Mouse (Mus musculus): ENCODE results near the gene Mt1. TPM values are rescaled to one million over a fixed set of nuclear protein-coding genes. Genes with fewer than 3 reads are reported as not detected.
"Not testable (repeated sequence)": the region's sequence is repeated elsewhere in the genome, so short reads cannot be mapped to it uniquely, and the experiment has no call there.

The Mt1 gene
- 2,663 and 3,863 TPM in 2 replicates for polyA plus RNA-seq (2015; fragmentation: Nextera tagmentation; extraction: Ambion mirVana)

DNA sequence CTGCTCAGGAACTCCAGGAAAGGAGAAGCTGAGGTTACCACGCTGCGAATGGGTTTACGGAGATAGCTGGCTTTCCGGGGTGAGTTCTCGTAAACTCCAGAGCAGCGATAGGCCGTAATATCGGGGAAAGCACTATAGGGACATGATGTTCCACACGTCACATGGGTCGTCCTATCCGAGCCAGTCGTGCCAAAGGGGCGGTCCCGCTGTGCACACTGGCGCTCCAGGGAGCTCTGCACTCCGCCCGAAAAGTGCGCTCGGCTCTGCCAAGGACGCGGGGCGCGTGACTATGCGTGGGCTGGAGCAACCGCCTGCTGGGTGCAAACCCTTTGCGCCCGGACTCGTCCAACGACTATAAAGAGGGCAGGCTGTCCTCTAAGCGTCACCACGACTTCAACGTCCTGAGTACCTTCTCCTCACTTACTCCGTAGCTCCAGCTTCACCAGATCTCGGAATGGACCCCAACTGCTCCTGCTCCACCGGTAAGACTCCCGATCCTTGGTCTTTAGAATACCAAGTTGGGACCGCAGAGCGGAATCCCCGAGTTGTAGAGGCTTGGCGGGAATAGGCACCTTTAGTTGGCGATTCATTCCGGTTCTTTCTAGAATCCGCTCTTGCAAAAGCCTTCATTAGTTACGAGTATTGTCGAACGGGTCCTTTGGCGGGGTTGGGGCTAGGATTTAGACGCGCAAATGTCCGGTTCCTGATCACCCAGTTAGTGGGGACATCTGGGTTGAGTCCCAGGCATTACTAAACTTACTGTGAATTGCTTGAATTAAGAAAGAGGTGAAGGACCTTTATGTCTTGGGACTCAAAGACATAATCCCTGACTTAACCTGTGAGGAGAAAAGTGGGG, at the start of gene Mt1:
Mt1 (plus strand) TSS at position 226 of the 856 bp plus-strand sequence.
- Histone ChIP-seq H3K9me3 (ENCODE audit: low read length) (no peaks in the 10 kb centered on the region), H3K4me3 (ENCODE audit: low read depth, low read length) (peak within 1 kb of the TSS; percentile 72), H3K4me1 (ENCODE audit: insufficient read depth) (peaks cover 34% of the 10 kb centered on the region), H3K36me3 (replicated peaks; ENCODE audit: insufficient read depth, low read length) (no peaks in the 10 kb centered on the region; the same call in 1 of the 2 replicates), H3K9ac (replicated peaks) (peak within 1 kb of the TSS; percentile 85), H3K27me3 (ENCODE audit: insufficient read depth, low read length) (no peaks in the 10 kb centered on the region), H3K4me2 (ENCODE audit: low read depth, low read length) (peak within 1 kb of the TSS; percentile 82), H3K27ac (ENCODE audit: low read depth) (peak within 1 kb of the TSS; percentile 98)
- ATAC-seq (peak; percentile 88), DNase-seq (peak; percentile 99)
- WGBS (ENCODE audit: insufficient replicate concordance): under 1% methylated on average over 50 of the region's 50 CpGs
- no peak for TF ChIP-seq CTCF (IDR thresholded peaks at IDR 0.05; ENCODE audit: low read depth)
- peak; percentile 97 for TF ChIP-seq EP300 (IDR thresholded peaks at IDR 0.05; ENCODE audit: low read depth)

DNA sequence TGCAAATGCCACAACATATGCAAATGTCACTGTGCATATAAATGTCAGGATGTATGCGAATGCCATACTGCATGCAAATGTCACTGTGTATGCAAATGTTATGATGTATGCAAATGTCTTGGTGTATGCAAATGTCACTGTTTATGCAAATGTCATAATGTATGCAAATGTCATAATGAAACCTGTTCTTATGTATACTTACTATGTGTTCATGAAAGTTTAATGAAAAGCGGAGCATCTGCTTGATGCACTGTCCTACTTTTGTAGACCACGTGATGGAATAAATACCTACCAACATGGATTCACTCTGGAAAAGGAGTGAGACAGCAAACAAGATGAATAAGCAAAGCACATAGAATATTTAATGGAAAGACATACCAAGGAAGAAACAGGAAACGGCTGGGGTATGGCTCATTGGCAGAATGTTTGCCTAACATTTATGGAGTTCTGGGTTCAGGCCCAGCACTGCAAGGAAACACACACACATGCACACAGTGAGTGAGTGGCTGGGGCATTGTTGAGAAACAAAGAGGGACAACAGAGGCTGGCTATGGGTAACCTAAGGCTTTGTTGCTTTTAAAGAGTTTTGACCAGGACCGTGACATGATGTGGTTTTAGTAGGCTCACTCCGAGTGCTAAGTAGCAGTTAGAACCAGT, 49.6 kb upstream of the Mt1 start:
- H3K4me3 ChIP-seq (ENCODE audit: low read depth, low read length): no peak overlapping the region
- 80% methylated on average over 6 of the region's 6 CpGs for WGBS (ENCODE audit: insufficient replicate concordance)
- no peaks in the 10 kb centered on the region for H3K9me3 ChIP-seq (ENCODE audit: low read length)
- no peak overlapping the region for H3K9ac ChIP-seq (replicated peaks)
- H3K27ac ChIP-seq (ENCODE audit: low read depth): no peak overlapping the region
- DNase-seq (no peak), ATAC-seq (no peak)
- no peak overlapping the region for H3K4me2 ChIP-seq (ENCODE audit: low read depth, low read length)
- TF ChIP-seq EP300 (IDR thresholded peaks at IDR 0.05; ENCODE audit: low read depth) (no peak), CTCF (IDR thresholded peaks at IDR 0.05; ENCODE audit: low read depth) (no peak)
- no peaks in the 10 kb centered on the region for H3K36me3 ChIP-seq (replicated peaks; ENCODE audit: insufficient read depth, low read length)
- 0 out of 2 replicates have a peak, but pooled peaks cover 2% of the 10 kb centered on the region for H3K27me3 ChIP-seq (ENCODE audit: insufficient read depth, low read length)
- H3K4me1 ChIP-seq (ENCODE audit: insufficient read depth): no peaks in the 10 kb centered on the region

DNA sequence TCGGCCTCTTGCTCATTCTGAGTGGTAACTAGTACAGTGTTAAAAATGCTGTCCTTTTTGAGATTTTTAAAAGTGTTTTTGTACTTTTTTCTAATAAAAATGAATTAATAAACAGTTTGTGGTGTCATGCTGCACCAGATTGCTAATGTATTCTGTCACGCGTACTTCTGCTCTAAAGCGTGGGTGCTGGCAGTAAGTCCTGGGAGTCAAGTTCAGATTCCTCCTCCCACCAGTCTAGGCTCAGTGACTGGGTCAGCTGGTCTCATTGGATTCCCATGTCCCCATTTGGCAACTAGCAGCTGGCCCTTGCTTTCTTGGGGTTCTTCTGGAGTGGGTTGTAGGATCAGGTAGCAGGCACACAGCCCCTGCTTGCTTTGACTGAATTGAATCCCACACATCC, 48.8 kb upstream of the Mt1 start:
- ATAC-seq (no peak), DNase-seq (no peak)
- Histone ChIP-seq H3K4me3 (ENCODE audit: low read depth, low read length) (no peak overlapping the region), H3K27ac (ENCODE audit: low read depth) (no peak overlapping the region), H3K27me3 (ENCODE audit: insufficient read depth, low read length) (0 out of 2 replicates have a peak, but pooled peaks cover 2% of the 10 kb centered on the region), H3K4me1 (ENCODE audit: insufficient read depth) (no peaks in the 10 kb centered on the region), H3K4me2 (ENCODE audit: low read depth, low read length) (no peak overlapping the region), H3K9me3 (ENCODE audit: low read length) (no peaks in the 10 kb centered on the region), H3K9ac (replicated peaks) (no peak overlapping the region), H3K36me3 (replicated peaks; ENCODE audit: insufficient read depth, low read length) (no peaks in the 10 kb centered on the region)
- TF ChIP-seq CTCF (IDR thresholded peaks at IDR 0.05; ENCODE audit: low read depth) (no peak), EP300 (IDR thresholded peaks at IDR 0.05; ENCODE audit: low read depth) (no peak)
- WGBS (ENCODE audit: insufficient replicate concordance): 83% methylated on average over 4 of the region's 4 CpGs

DNA sequence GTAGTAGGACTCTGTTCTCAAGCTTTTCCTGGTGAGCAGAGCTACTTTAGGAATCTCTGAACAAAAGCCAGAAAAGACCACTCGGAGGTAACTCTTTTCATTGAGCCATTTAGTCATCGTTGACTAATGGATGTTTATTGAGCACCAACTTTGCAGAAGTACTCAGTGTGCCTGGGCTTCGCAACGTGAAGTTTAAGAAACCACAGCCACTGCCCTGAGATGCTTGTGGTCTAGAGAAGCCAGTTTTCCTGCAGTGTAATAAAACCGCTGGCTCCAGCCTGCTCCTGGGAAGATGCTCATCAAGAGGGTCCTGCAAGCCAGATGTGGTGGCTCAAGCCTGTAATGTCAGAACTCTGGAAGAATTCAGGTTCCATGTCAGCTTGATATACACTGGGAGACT, 46.8 kb upstream of the Mt1 start:
- ATAC-seq (no peak), DNase-seq (no peak)
- no peaks in the 10 kb centered on the region for H3K36me3 ChIP-seq (replicated peaks; ENCODE audit: insufficient read depth, low read length)
- 47% methylated on average over 5 of the region's 5 CpGs for WGBS (ENCODE audit: insufficient replicate concordance)
- H3K4me1 ChIP-seq (ENCODE audit: insufficient read depth): no peaks in the 10 kb centered on the region
- H3K4me3 ChIP-seq (ENCODE audit: low read depth, low read length): no peak overlapping the region
- TF ChIP-seq EP300 (IDR thresholded peaks at IDR 0.05; ENCODE audit: low read depth) (no peak), CTCF (IDR thresholded peaks at IDR 0.05; ENCODE audit: low read depth) (no peak)
- H3K9ac ChIP-seq (replicated peaks): no peak overlapping the region
- H3K27ac ChIP-seq (ENCODE audit: low read depth): no peak overlapping the region
- no peak overlapping the region for H3K4me2 ChIP-seq (ENCODE audit: low read depth, low read length)
- no peaks in the 10 kb centered on the region for H3K9me3 ChIP-seq (ENCODE audit: low read length)
- 0 out of 2 replicates have a peak, but pooled peaks cover 2% of the 10 kb centered on the region for H3K27me3 ChIP-seq (ENCODE audit: insufficient read depth, low read length)

DNA sequence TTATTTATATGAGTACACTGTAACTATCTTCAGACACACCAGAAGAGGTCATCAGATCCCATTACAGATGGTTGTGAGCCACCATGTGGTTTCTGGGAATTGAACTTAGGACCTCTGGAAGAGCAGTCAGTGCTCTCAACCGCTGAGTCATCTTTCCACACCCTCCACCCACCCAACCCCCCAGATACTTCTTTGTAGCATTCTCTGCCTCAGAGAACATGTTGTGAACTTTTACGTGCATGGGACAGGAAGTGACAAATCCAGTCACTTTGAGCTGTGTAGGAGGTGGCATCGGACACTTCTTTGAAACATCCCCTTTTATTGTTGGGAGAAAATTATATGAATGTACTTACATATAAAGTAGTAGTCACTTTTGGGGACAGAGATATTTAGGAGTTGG, 44.3 kb upstream of the Mt1 start:
- not testable (repeated sequence) for H3K4me2 ChIP-seq (ENCODE audit: low read depth, low read length); ATAC-seq; H3K27me3 ChIP-seq (ENCODE audit: insufficient read depth, low read length); H3K27ac ChIP-seq (ENCODE audit: low read depth); H3K36me3 ChIP-seq (replicated peaks; ENCODE audit: insufficient read depth, low read length); H3K9me3 ChIP-seq (ENCODE audit: low read length); H3K4me3 ChIP-seq (ENCODE audit: low read depth, low read length); DNase-seq; H3K9ac ChIP-seq (replicated peaks); H3K4me1 ChIP-seq (ENCODE audit: insufficient read depth)
- 27% methylated on average over 3 of the region's 3 CpGs for WGBS (ENCODE audit: insufficient replicate concordance)

DNA sequence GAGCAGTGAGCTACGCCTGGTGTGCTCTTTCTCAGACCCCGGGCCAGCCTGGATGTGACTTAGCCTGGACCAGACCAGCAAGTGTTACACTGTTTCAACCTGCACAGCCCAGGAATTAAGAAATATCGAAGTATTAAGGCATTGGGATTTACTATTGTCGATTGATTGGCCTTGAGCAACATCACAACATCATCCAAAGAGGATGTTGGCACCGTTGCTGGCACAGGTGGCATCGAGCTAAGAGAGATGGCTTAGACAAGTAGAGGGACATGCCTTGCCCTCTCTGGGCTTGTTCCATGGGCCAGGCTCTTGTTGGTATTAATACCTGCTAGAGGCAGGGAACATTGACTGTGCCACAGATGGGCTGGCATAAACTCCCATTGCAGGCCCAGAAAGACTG, 43.3 kb upstream of the Mt1 start:
- Histone ChIP-seq H3K4me3 (ENCODE audit: low read depth, low read length) (no peak overlapping the region), H3K27me3 (ENCODE audit: insufficient read depth, low read length) (no peaks in the 10 kb centered on the region), H3K36me3 (replicated peaks; ENCODE audit: insufficient read depth, low read length) (no peaks in the 10 kb centered on the region), H3K27ac (ENCODE audit: low read depth) (no peak overlapping the region), H3K4me2 (ENCODE audit: low read depth, low read length) (no peak overlapping the region), H3K9ac (replicated peaks) (no peak overlapping the region), H3K4me1 (ENCODE audit: insufficient read depth) (no peaks in the 10 kb centered on the region), H3K9me3 (ENCODE audit: low read length) (no peaks in the 10 kb centered on the region)
- TF ChIP-seq EP300 (IDR thresholded peaks at IDR 0.05; ENCODE audit: low read depth): no peak
- no peak for TF ChIP-seq CTCF (IDR thresholded peaks at IDR 0.05; ENCODE audit: low read depth)
- 85% methylated on average over 6 of the region's 6 CpGs for WGBS (ENCODE audit: insufficient replicate concordance)
- ATAC-seq: no peak
- DNase-seq: no peak

Measured in liver, postnatal 0 days (tissue).